Mouse (Mus musculus) left cerebral cortex, postnatal 36 days (tissue): Measurements from ENCODE around the gene Hoxa6. TPM values are rescaled to one million over a fixed set of nuclear protein-coding genes. Genes with fewer than 3 reads are reported as not detected.

Source experiments
- DNase-seq, 2 experiments: peaks; one replicate each; pipeline ENCODE4 v3.0.0; 2021 to 2022; ENCODE audit warnings: low spot score in 2 of 2, mixed read lengths in 1 of 2
- intact Hi-C: fragments of 180-260 bp; cut with DNase I; formaldehyde crosslinking; loops from one replicate; pipeline ENCODE4 v1.15.1; 2025
- microRNA-seq: library from miRNA; unstranded; fragments of <30 nt; microRNA quantifications from one replicate; pipeline ENCODE4 v1.2.0, GENCODE M21; 2022
- total RNA-seq, 2 experiments: library from RNA; stranded (reverse); gene quantifications; 2 replicates each; pipeline ENCODE4 v1.2.3; 2021

Hoxa6 gene
- total RNA-seq, 2 experiments from 2014 or later, result not detected

DNA sequence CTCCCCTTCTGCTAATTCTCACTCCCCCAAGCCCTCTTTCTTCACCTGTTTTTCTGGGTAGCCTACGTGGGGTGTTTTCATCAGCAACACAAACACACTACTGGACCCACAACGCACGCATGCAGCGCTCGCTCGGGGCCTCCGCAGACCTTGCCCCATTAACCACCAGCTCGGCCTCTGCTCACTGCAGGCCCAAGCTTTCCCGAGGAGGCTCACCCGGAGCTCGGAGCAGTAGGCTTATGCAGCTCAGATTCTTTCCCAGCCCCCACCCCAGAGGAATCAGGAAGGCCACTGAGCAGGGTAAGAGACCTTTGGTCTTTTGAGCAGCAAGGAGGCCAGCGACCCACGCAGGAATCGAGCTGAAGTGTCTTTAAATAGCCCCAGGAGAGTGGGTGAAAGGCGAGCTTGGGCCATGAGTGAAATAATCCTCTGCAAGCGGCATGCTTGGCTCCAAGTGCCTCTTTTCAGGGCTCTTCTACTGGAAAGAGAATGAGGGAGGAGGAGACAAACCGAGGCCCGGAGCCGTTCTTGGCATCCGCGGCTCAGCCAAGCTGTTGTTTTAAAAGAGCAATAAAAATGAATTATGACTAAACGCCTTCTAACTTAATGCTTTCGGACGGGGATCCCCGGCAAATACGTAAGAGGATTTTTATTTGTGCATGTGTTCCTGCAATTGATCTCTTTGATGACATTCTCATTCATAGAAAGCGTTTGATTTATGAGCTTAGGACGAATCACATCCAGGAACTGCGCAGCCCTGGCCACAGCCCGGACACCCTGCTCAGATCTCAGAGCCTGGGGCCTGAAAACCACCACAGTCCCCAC is 47.8 kb downstream of the Hoxa6 start:
- DNase-seq, result no peak
- intact Hi-C loops, result loop anchor here (5.0 kb wide), 1 partner anchor 983 kb away; no protein-coding TSS in a partner anchor

DNA sequence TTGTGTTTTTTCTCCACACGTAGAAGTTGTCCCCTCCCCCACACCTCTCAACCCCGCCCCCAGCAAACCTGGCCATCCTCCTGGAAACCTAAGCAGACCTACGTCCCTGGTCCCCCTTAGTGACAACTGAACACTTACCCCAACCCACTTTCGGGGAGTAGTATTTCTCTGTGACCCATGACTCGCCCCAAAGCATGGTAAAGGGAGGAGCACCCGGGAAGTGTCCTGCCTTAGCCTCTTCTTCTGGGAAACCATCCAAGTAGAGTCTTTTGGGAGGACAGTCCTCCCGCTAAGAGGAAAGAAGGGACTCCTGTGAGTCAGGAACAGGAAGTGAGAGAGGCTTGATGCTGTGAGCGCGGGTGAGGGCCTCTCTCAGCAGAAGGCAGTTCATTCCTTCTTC is 48.5 kb downstream of the Hoxa6 start:
- intact Hi-C loops, result loop anchor here (5.0 to 10.0 kb wide), 3 partner anchors 155 to 983 kb away; no protein-coding TSS in a partner anchor
- no peak for DNase-seq

DNA sequence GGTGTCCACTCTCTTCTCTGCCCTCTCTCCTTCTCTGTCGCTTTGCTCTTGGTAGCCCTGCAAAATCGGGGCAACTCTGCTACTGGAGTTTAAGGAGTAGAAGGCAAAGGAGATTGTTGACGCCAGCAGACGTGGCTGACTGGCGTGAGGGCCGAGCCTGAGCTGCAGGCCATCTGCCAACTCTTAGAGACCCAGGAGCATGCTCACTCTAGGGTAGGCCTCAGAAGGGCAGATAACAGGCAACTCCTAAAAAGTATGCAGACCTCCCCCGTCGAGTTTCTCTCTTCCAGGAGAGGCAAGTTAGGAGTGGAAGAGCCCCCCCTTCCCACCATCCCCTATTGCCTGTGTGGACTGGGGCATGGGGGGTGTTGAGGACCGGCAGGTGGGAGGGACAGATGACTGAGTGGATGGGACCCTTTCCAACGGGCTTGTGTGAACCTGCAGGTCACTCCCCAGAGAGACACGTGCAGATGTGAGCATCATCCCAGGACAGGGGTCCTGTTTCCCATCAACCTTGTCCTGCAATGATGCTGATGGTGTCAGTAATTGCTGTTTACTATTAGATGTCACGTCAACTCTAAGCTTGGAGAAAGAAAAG is 49.3 kb downstream of the Hoxa6 start:
- no peak for DNase-seq
- intact Hi-C loops, result loop anchor here (5.0 to 10.0 kb wide), 2 partner anchors 154 to 163 kb away; no protein-coding TSS in a partner anchor

DNA sequence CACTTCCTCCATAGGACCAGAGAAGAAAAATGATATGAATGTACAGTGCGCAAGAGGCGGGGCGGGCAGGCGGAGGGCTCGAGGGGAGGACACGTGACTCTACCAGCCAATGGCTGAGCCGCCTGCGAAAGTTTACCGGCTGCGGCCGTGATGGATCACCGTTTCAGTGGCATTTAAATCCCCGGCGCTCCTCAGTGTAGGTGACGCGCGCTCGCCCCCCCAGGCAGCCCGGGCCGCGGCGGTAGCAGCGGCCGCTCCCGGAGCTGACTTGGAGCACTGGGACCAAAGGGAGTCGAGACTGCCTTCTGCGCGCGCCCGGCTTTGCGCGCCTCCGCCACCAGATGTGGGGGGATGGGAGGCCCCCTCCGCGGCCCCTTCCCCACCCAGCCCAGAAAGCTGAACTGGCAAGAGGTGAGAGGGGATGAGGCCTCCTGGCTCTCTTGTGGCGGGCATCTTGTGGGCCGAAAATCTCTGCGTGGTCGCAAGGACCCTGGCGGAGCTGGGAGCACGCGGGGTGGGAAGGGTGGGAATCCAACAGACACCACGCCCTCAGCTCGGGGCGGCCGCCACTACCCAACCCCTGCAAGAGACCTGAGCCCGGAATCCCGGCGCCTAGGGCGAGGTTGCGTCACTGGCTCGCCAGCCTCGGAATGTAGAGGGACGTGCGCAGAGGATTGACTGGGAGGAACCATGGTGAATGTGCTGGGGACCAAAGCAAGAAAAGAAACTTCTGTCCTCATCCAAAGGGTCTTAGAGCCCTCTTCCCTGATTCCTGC is 50.1 kb downstream of the Hoxa6 start, which contains the start of gene Hoxa1:
Gene Hoxa1 (minus strand): TSS at position 42 of the 776 bp plus-strand sequence.
- intact Hi-C loops, result loop anchor here (5.0 to 10.0 kb wide), 2 partner anchors 154 to 164 kb away; no protein-coding TSS in a partner anchor
- DNase-seq, result no peak

DNA sequence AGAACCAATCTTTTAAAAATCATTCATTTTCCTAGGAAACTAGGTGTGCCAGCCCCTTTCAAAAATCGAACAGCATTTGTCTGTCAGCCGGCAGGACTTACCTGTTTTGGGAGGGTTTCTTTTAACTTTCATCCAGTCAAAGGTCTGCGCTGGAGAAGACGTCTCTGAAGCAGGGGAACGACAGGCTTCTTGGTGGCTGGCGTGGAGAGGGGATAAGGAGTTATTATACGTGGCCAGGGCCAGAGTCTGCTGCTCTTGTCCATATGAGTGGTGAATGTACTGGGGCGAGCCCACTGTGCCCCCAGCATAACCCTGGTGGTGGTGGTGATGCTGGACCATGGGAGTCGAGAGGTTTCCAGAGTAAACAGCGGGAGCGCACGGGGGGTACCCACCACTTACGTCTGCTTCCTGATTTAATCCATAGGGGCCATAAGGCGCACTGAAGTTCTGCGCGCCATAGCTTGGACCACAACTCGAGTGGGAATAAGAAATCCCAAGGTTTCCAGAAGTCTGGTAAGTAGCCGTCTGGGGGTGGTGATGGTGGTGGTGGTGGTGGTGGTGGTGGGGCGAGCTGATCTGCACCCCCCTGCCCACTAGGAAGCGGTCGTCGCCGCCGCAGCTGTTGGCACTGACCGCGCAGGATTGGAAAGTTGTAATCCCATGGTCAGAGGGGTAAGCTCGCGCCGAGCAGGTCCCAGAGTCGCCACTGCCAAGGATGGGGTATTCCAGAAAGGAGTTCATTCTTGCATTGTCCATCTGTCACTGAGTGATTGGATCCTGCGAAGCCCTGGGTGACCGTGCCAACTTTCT is 50.9 kb downstream of the Hoxa6 start:
- intact Hi-C loops, result loop anchor here (5.0 to 10.0 kb wide), 2 partner anchors 153 to 165 kb away; no protein-coding TSS in a partner anchor
- no peak for DNase-seq

DNA sequence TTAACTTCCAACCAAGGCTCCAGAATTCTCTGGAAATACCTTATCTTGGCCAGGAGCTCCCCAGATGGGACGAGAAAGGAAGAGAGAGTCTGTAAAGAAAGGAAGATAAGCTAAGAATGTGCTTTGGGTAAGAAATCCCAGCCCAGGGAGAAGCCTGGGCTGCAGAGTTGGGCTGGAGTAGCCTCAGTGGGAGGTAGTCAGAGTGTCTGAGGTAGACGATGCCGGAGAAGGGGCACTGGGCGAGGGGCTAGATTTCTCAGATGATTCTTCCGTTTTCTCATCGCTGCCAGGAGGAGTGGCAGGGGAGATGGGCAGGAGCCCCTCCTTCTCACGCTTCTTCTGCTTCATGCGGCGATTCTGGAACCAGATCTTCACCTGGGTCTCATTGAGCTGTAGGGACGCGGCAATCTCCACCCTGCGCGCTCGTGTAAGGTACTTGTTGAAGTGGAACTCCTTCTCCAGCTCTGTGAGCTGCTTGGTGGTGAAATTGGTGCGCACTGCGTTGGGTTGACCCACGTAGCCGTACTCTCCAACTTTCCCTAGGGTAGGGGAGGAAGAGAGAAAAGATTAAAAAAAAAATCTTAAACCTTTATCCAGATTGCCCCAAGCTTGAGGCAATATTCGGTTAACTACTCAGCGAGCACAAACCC is 51.8 kb downstream of the Hoxa6 start:
- intact Hi-C loops, result loop anchor here (5.0 to 10.0 kb wide), 2 partner anchors 152 to 166 kb away; no protein-coding TSS in a partner anchor

More for the DNA sequence above, 51.8 kb downstream of the Hoxa6 start:
- DNase-seq, result no peak

Small RNA genes lying within 50 kb of the gene (microRNA-seq; reads per million reads assigned to microRNA genes)
- 2.3 reads per million for gene Mir196b

Other genes with a start within 250 kb of the Hoxa6 start
- gene Skap2, start 196.2 kb downstream of the Hoxa6 start, total RNA-seq, result 10 to 100 TPM in 1 of 2 experiments, 1 to 10 TPM in 1; 8.5 to 10.5 TPM
- not detected for gene Hoxa1, start 50.4 kb downstream of the Hoxa6 start, total RNA-seq
- gene Hoxa2, start 43.9 kb downstream of the Hoxa6 start, total RNA-seq, result not detected
- not detected for gene 5730596B20Rik, start 31.2 kb downstream of the Hoxa6 start, total RNA-seq
- gene Hoxa4, start 17.0 kb downstream of the Hoxa6 start, total RNA-seq, result not detected
- not detected for gene Hoxa5, start 4.1 kb downstream of the Hoxa6 start, total RNA-seq
- gene Hoxa3, start 4.6 kb upstream of the Hoxa6 start, total RNA-seq, result not detected
- gene Gm28308, start 4.6 kb upstream of the Hoxa6 start, total RNA-seq, result not detected
- gene Hoxa7, start 13.1 kb upstream of the Hoxa6 start, total RNA-seq, result not detected
- not detected for gene Hoxa9, start 22.4 kb upstream of the Hoxa6 start, total RNA-seq
- not detected for gene Hoxa10, start 32.1 kb upstream of the Hoxa6 start, total RNA-seq
- gene Hoxa11, start 37.1 kb upstream of the Hoxa6 start, total RNA-seq, result not detected
- not detected for gene Hoxa13, start 52.2 kb upstream of the Hoxa6 start, total RNA-seq
- not detected for gene Evx1, start 104.8 kb upstream of the Hoxa6 start, total RNA-seq